Mouse (Mus musculus) erythroblast, embryonic 14.5 days (primary cell): ENCODE results near the gene Fam104a.

Source experiments
- GATA1 ChIP-seq: IDR thresholded peaks from 2 replicates; pipeline ENCODE4 v1.6.1; 2012; ENCODE audit warnings: low read length, inconsistent platforms, mixed read lengths
- TAL1 ChIP-seq: IDR thresholded peaks from 3 replicates; pipeline ENCODE4 v1.6.1; 2012; ENCODE audit warnings: low read length, inconsistent platforms, mixed read lengths

GRCm38 (mm10) chr11:113617132-113617911, 66.6 kb downstream of the Fam104a start:
- TF ChIP-seq GATA1 (no peak), TAL1 (no peak)
